Mouse (Mus musculus) intestine, embryonic 16.5 days (tissue): ENCODE data around the gene Serinc2. TPM values are rescaled to one million over a fixed set of nuclear protein-coding genes. Genes with fewer than 3 reads are reported as not detected.

Source experiments
- ATAC-seq: fragments of 200-750 bp; cut with Nextera tagmentation; 2 replicates; pipeline ENCODE4 v1.8.0; 2017; ENCODE audit warnings: moderate TSS enrichment, moderate library complexity
- H3K27ac ChIP-seq: fragments of 300-500 bp; sonication (generic); 2 replicates; pipeline ENCODE4 v1.5.1; 2014; ENCODE audit warnings: mild to moderate bottlenecking, low read length
- H3K27me3 ChIP-seq: fragments of 300-500 bp; sonication (generic); replicated peaks from 2 replicates; pipeline ENCODE4 v1.6.1; 2014; ENCODE audit warnings: low read length, control low read depth, mixed read lengths; ENCODE audit not compliant: control insufficient read depth, insufficient read depth
- H3K36me3 ChIP-seq: fragments of 300-500 bp; sonication (generic); 2 replicates; pipeline ENCODE4 v1.6.1; 2014; ENCODE audit warnings: low read length, control low read depth; ENCODE audit not compliant: control insufficient read depth, insufficient read depth
- H3K4me1 ChIP-seq: fragments of 300-500 bp; sonication (generic); 2 replicates; pipeline ENCODE4 v1.6.1; 2014; ENCODE audit warnings: low read length, control low read depth, mixed read lengths; ENCODE audit not compliant: control insufficient read depth, insufficient read depth
- H3K4me2 ChIP-seq: fragments of 300-500 bp; sonication (generic); 2 replicates; pipeline ENCODE4 v1.6.1; 2014; ENCODE audit warnings: low read depth, low read length, control low read depth
- H3K4me3 ChIP-seq: fragments of 300-500 bp; sonication (generic); 2 replicates; pipeline ENCODE4 v1.5.1; 2014; ENCODE audit warnings: mild to moderate bottlenecking, low read length
- H3K9ac ChIP-seq: fragments of 300-500 bp; sonication (generic); 2 replicates; pipeline ENCODE4 v1.6.1; 2014; ENCODE audit warnings: low read depth, low read length
- H3K9me3 ChIP-seq: fragments of 300-500 bp; sonication (generic); 2 replicates; pipeline ENCODE4 v1.6.1; 2016; ENCODE audit warnings: low read length, control low read depth; ENCODE audit not compliant: control insufficient read depth
- WGBS: fragments of 180-500 bp; shearing (Covaris S2); extraction: QIAGEN DNeasy Blood & Tissue Kit; methylation state at CpG from one replicate; pipeline ENCODE4 v1.1.7; 2014; 5-methylcytosine and 5-hydroxymethylcytosine counted together
- polyA plus RNA-seq: library from polyadenylated mRNA; unstranded; fragments of >200 nt; fragmentation: Nextera tagmentation; extraction: Ambion mirVana; gene quantifications from 2 replicates; pipeline ENCODE4 v1.2.1, GENCODE M21; 2015

Gene Serinc2
- polyA plus RNA-seq: 20.6 and 22.8 TPM in 2 replicates

DNA sequence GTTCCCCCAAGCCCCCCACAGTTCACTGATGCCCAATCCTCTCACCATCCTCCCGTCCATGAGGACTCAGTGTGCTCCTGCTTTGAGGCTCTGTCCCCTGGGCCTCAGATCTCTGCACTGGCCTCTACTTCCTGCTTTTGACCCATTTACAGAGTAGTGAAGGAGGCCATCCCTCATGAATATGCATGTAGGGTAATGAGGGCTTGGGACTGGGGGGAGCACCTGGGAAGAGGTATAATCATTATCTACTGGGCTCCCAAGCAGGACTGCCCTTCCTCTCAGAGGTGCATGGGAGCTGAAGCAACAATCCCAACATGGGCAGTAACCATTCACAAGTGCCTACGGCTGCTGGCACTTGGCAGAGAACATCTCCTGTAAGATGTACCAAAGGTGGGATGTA lies at the start of gene Serinc2:
Gene Serinc2 (minus strand): TSS at position 101 of the 400 bp plus-strand sequence.
- no peak within 1 kb of the TSS for H3K4me3 ChIP-seq
- H3K36me3 ChIP-seq: no peaks in the 10 kb centered on the region
- peaks cover 4% of the 10 kb centered on the region for H3K4me1 ChIP-seq
- H3K9ac ChIP-seq: no peak within 1 kb of the TSS
- H3K9me3 ChIP-seq: no peaks in the 10 kb centered on the region
- no peak within 1 kb of the TSS for H3K27ac ChIP-seq
- peaks cover 9% of the 10 kb centered on the region for H3K27me3 ChIP-seq
- WGBS: 65% methylated on average over 2 of the region's 2 CpGs
- H3K4me2 ChIP-seq: no peak within 1 kb of the TSS
- ATAC-seq: no peak

DNA sequence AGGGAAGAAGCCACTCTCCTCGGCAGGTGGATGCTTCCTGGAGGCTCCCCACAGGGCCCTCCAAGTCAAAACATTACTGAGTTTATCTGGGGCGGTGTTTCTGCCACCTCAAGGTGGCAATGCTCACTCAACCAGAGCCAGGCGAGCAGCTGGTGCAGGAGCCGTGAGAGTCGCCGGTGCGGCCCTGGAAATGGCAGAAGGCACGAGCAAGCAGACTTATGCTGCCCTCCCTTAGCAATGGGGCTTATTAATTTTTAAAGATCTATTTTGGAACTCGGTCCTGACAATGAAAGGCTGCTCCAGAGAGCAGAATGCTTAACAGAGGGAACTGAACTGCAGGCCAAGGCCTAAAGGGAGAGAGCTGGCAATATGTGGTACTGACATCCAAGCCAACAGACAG lies 48.4 kb upstream of the Serinc2 start:
- H3K4me2 ChIP-seq: no peak overlapping the region
- 86% methylated on average over 9 of the region's 9 CpGs for WGBS
- H3K9ac ChIP-seq: no peak overlapping the region
- no peak for ATAC-seq
- H3K4me3 ChIP-seq: no peak overlapping the region
- no peaks in the 10 kb centered on the region for H3K9me3 ChIP-seq
- H3K27me3 ChIP-seq: no peaks in the 10 kb centered on the region
- peaks cover 4% of the 10 kb centered on the region; the same call in 1 of the 2 replicates for H3K36me3 ChIP-seq
- H3K27ac ChIP-seq: no peak overlapping the region
- no peaks in the 10 kb centered on the region for H3K4me1 ChIP-seq

DNA sequence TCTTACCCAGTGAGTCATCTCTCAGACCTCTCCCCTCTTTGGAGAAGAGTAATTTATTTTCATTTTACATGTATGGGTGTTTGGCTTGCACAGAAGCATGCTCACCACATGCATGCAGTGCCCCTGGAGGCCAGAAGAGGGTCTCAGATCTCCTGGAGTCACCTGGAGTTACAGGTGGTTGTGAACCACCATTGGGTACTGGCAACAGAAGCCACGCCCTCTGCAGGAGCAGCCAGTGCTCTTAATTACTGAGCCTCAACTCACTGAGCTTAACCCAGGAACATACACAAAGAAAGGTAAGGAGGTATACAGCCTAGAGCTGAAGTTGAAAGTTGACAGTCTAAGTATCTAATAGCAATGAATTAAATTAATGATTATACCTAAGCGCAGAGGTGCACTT lies 46.4 kb upstream of the Serinc2 start:
- no peaks in the 10 kb centered on the region for H3K27me3 ChIP-seq
- H3K27ac ChIP-seq: no peak overlapping the region
- no peak overlapping the region for H3K9ac ChIP-seq
- ATAC-seq: no peak
- peaks cover 7% of the 10 kb centered on the region; the same call in 1 of the 2 replicates for H3K36me3 ChIP-seq
- no peaks in the 10 kb centered on the region for H3K9me3 ChIP-seq
- H3K4me2 ChIP-seq: no peak overlapping the region
- H3K4me1 ChIP-seq: no peaks in the 10 kb centered on the region
- H3K4me3 ChIP-seq: no peak overlapping the region
- WGBS: 89% methylated on average over 2 of the region's 2 CpGs

DNA sequence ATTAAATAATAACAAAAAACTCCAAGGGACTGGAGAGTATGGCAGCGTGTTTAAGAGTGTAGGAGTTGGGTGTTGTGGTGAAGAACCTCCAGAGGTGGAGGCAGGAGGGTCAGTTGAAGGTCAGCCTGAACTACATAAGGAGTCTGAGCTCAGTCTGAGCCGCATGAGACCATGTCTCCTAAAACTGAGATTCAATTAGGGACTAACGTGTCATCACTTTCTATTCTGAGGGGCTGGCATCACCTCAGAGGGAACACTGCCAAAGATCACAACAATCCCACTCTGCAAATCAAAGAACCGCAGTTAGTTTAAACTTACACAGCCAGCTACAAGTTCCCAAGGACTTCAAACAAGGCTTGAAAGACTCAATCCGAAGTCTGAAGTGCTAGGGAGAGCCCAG lies 44.6 kb upstream of the Serinc2 start:
- no peak overlapping the region for H3K27ac ChIP-seq
- WGBS: 80% methylated on average over 5 of the region's 5 CpGs
- H3K36me3 ChIP-seq: peaks cover 9% of the 10 kb centered on the region
- H3K9me3 ChIP-seq: no peaks in the 10 kb centered on the region
- no peaks in the 10 kb centered on the region for H3K27me3 ChIP-seq
- no peaks in the 10 kb centered on the region for H3K4me1 ChIP-seq
- no peak overlapping the region for H3K9ac ChIP-seq
- no peak for ATAC-seq
- H3K4me2 ChIP-seq: no peak overlapping the region
- H3K4me3 ChIP-seq: no peak overlapping the region

DNA sequence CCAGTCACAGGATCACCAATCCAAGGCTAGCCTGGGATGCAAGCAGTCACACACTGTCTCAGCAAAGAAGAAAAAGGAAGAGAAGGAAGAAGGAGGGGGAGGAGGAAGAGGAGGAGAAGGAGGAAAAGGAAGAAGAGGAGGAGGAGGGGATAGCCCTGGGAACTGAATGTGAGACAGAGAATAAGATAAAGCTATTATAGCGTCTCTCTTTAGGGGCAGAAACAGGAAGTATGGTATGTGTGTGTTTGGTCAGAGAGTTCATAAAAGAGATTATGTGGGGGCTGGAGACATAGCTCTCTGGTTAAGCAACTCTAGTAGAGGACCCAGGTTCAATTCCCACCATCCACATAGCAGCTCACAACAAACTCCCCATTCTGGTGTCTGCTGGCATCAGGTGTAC lies 44.2 kb upstream of the Serinc2 start:
- WGBS: 69% methylated on average over 1 of the region's 1 CpGs
- Histone ChIP-seq H3K36me3 (peaks cover 9% of the 10 kb centered on the region), H3K27me3 (no peaks in the 10 kb centered on the region), H3K4me3 (no peak overlapping the region), H3K9me3 (no peaks in the 10 kb centered on the region), H3K9ac (no peak overlapping the region), H3K27ac (no peak overlapping the region), H3K4me2 (no peak overlapping the region), H3K4me1 (no peaks in the 10 kb centered on the region)
- ATAC-seq: no peak

DNA sequence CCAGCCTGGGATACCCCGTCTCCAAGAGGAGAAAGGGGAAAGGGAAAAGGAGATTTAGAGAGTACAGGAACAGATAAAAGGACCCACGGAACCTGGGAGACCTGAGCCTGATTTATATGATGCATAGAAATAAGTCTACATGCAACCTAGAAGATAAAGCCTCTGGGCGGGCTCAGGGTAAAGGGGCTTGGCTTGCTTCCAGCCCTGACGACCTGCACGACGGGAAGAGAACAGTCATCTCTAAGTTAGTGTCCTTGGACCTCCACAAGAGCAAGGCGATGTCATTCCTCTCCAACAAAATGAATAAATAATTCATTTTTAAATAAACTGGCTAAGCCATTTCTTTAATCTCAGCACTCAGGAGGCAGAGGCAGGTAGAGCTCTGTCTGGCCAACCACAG lies 43.6 kb upstream of the Serinc2 start:
- Histone ChIP-seq H3K9ac (no peak overlapping the region), H3K4me3 (no peak overlapping the region), H3K4me2 (no peak overlapping the region), H3K27ac (no peak overlapping the region), H3K27me3 (no peaks in the 10 kb centered on the region), H3K4me1 (no peaks in the 10 kb centered on the region), H3K9me3 (no peaks in the 10 kb centered on the region), H3K36me3 (peaks cover 9% of the 10 kb centered on the region)
- 73% methylated on average over 7 of the region's 7 CpGs for WGBS
- no peak for ATAC-seq

DNA sequence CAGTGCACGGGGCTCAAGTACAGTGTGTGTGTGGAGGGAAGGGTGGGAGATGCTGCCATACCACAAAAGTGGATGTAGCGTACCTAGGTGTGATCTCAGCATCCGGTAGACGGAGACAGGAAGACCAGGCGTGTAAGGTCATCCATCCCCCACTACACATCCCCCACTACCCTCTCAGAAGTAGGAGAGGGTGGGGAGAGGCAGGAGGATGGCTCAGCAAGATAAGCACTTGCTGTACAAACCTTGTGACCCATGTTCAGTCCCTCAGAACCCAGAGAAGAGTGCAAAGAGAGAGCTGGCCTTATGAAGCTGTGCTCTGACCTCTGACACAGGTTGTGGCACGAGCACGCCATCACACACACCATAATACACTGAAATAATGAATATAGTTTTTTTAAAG lies 42.6 kb upstream of the Serinc2 start:
- ATAC-seq: no peak

DNA sequence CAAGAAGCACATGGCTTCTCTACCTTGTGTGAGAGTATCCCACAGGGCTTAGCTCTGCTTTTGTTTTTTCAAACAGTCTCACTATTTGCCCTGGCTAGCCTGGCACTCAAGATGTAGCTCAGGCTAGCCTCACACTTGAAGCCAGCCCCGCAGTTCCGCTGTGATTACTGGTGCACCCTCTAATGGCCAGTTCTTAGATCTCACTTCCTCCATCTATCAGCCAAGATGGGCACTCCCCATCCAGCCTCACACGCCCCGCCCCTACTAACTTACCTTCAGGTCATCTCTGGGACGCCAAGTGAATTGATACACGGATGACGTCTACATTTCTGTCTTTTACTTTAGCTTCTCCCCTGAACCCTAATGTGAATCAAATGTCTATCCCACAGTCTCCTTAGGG lies 40.6 kb upstream of the Serinc2 start:
- Histone ChIP-seq H3K4me1 (peaks cover 3% of the 10 kb centered on the region; the same call in 1 of the 2 replicates), H3K9ac (no peak overlapping the region), H3K36me3 (peaks cover 5% of the 10 kb centered on the region), H3K4me2 (no peak overlapping the region), H3K27ac (no peak overlapping the region), H3K27me3 (no peaks in the 10 kb centered on the region), H3K9me3 (no peaks in the 10 kb centered on the region), H3K4me3 (no peak overlapping the region)
- no peak for ATAC-seq
- 83% methylated on average over 7 of the region's 7 CpGs for WGBS

More for the DNA sequence above, 42.6 kb upstream of the Serinc2 start:
- no peaks in the 10 kb centered on the region for H3K27me3 ChIP-seq
- H3K9ac ChIP-seq: no peak overlapping the region
- H3K27ac ChIP-seq: no peak overlapping the region
- H3K4me2 ChIP-seq: no peak overlapping the region
- H3K4me1 ChIP-seq: no peaks in the 10 kb centered on the region
- 91% methylated on average over 7 of the region's 7 CpGs for WGBS
- H3K4me3 ChIP-seq: no peak overlapping the region
- peaks cover 9% of the 10 kb centered on the region for H3K36me3 ChIP-seq
- H3K9me3 ChIP-seq: no peaks in the 10 kb centered on the region

DNA sequence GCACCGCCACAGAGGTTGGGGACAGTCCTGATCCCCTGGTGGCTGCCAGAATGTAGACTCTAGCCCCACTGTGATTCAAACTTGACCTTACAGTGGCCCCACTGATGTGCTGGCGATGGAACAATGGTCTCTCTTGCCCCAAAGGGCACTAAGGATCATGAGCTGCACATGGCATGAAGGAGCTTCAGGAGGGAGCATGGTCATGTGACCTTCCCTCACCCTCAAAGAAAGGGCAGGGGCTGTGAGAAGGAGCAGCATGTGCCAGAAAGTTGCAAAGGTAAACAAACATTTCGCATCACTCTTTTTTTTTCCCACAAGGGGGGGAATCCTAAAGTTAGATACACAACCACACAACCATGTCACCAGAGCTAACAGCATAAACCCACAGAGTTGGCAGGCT lies 39.1 kb upstream of the Serinc2 start:
- Histone ChIP-seq H3K36me3 (peaks cover 5% of the 10 kb centered on the region), H3K9me3 (no peaks in the 10 kb centered on the region), H3K27me3 (no peaks in the 10 kb centered on the region), H3K4me2 (no peak overlapping the region), H3K4me3 (no peak overlapping the region), H3K9ac (no peak overlapping the region), H3K4me1 (peaks cover 3% of the 10 kb centered on the region; the same call in 1 of the 2 replicates), H3K27ac (no peak overlapping the region)
- 64% methylated on average over 3 of the region's 3 CpGs for WGBS
- ATAC-seq: no peak

DNA sequence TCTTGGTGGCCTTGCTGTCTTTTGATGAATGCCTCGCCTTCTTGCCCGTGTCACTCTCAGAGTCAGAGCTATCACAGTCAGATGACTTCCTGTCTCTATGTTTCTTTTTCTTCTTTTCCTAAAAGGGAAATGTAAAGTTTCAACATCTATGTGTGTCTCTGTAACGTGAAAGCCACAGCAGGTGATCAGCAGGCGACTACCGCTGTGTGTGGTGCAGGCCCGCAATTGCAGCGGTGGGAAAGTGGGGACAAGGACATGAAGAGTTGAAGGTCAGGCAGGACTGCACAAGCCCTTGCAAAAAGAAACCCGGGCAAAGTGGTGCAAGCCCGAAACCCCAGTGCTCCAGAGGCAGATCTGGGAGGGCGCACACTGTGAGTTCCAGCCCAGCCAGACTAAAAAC lies 37.7 kb upstream of the Serinc2 start:
- no peak for ATAC-seq
- H3K4me3 ChIP-seq: no peak overlapping the region
- peaks cover 2% of the 10 kb centered on the region; the same call in 1 of the 2 replicates for H3K36me3 ChIP-seq
- H3K27me3 ChIP-seq: no peaks in the 10 kb centered on the region
- peaks cover 3% of the 10 kb centered on the region; the same call in 1 of the 2 replicates for H3K4me1 ChIP-seq
- no peak overlapping the region for H3K9ac ChIP-seq
- WGBS: 87% methylated on average over 10 of the region's 10 CpGs
- no peak overlapping the region for H3K4me2 ChIP-seq
- no peak overlapping the region for H3K27ac ChIP-seq
- no peaks in the 10 kb centered on the region for H3K9me3 ChIP-seq
